Mouse (Mus musculus) 3134 (cell line): ENCODE measurements at regions not wholly inside any gene's neighbourhood (a gene's known extent, or its start where the extent isn't known, plus 50 kb on each side); places are given as distances from the start of the nearest gene placed in this dataset.

Experiments used
- DNase-seq: peaks from one replicate; pipeline ENCODE4 v3.0.0-alpha.2; 2011; ENCODE audit warnings: low spot score; ENCODE audit not compliant: insufficient read length; ENCODE audit errors: extremely low read depth

DNA sequence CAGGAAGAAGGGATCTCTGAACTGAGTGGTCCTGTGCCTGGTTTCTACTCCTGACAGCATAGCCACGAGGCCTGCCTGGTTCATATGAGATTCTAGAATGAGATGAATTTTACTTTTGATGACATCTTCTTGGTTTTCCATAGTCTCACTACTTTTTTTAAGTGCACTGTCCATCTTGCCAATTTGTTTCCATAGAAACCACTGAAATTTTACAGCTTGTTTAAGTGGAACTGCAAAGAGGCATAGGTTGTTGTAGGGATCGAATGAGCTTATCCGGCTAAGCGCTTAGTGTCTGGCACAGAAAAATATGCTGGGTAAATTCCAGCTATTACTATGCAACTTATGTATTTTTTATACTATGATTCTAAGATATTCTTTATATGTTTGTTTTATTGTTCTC is 100.8 kb upstream of the Fshr start:
- DNase-seq = no peak

DNA sequence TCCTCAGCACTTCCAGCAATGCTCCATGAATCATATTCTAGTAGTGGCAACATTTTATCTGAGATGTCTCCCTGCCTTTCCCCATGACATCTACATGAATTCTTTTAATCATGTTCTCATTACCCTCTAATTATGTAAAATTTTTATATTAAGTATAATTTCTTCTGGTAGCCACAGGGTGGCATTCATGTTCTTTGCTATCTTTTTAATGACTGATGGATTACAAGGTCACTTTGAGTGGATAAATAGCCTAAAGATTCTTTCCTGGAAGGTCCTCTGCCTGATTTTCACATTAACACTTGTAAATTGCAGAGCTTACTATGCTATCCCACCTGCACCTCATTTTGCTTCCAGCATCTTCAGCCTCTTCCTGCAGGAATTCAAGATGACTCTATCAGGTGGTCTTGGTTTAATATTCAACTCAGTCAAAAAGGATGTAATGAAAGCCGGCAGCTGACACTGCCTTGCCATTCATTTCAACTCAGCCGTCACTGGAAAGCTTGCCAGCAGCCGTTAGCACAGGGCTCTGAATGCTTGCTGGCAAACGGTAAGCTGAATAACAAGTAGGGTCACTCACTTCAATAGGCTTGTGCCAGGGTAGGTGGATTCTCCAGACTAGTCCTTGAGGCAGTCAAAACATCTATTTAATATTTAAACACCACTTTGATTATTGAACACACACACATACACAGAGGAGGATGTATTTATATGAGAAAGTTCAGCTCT is 97.0 kb upstream of the Fshr start:
- DNase-seq = no peak

DNA sequence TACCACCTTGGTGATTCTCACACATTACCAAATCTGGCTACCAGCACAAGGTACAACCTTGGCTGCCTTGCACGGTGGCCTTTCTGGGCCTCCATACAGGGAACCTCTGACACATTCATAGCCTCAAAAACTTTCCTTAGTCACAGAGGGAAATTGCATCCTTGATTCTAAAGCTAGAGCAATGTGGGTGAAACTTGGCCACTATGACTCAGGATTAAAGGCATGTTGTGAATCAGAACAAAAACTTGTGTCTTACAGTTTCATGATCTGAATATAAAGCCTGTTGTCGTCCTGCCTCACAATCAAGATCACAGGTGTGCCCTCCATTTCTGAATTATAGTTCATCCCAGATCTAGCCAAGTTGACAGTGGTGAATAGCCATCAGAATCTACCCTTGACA is 80.8 kb upstream of the Fshr start:
- no peak for DNase-seq

DNA sequence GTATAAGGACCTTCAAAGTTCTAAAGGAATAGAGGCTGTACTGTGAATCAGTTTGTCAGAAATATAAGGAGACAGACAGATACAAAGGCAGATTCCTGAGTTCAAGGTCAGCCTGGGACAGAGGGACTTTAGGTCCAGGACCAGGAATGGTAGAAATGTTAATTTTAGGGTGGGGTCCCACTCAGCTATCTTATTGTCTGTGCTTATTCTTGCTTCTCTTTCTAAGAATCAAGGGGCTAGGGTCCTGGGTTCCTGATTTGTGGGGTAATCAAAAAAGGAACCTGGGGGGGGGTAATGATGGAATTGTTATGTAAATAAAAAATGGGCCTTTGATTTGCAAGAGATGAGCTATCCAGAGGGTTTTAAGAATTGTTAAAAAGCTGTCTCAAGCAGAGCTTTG is 71.7 kb upstream of the Fshr start:
- no peak for DNase-seq

DNA sequence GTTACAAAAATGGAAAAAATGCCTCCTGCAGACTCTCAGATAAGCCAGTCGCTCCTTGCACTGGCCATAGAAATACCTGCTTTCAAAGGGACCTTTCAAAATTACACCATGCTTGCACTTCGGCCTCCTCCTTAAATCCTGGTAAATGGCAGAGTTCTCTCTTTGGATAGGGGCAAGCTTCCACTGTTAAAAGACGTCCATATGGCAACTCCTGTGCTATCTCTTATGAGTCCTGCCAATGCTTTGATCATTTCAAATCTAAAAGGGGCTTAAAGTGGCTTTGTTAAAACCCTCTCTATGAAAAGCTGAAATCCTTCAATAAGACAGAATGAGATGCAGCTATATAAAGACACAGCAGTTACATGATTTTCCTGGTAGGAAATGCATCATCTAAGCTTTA is 55.2 kb upstream of the Fshr start:
- no peak for DNase-seq

DNA sequence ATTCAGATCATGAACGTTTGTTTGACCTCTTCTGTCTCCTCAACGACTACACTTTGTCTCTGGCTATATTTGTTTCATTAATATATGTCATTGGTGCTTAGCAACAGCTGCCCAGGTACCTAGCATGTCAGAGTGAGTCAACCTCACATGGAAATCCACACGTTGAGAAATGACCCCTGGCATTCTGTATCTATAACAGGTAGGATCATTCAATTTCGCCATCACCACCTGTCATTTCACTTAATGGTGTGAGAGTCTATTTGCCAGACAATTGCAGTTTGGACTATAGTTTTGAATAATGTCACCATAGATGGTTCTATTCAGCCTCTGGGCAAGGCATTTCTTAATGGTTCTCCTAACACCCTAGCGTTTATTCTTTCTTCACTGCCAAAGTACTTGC is 50.3 kb upstream of the Fshr start:
- DNase-seq = no peak
